Mouse (Mus musculus) thymus, adult 2 months (tissue): ENCODE data around the gene Srf.

Experiments used
- CTCF ChIP-seq: fragments of 200-500 bp; IDR thresholded peaks from 2 replicates; pipeline ENCODE4 v1.5.1; 2012; ENCODE audit warnings: mild to moderate bottlenecking, control low read depth, low read length, moderate library complexity, borderline replicate concordance; ENCODE audit not compliant: control insufficient read depth, poor library complexity, insufficient read depth; ENCODE audit errors: extremely low read depth
- POLR2A ChIP-seq: fragments of 200-500 bp; IDR thresholded peaks from 2 replicates; pipeline ENCODE4 v1.6.1; 2012; ENCODE audit warnings: mild to moderate bottlenecking, low read length, control low read depth, moderate library complexity; ENCODE audit not compliant: control insufficient read depth, poor library complexity, insufficient read depth; ENCODE audit errors: extremely low read depth

- TF ChIP-seq CTCF (no peak), POLR2A (no peak)
Measured at GRCm38 (mm10) chr17:46521963-46522668, 33.9 kb downstream of the Srf start.
